16 mouse cellular contexts compared by ENCODE assay signal in the genomic region with DNA sequence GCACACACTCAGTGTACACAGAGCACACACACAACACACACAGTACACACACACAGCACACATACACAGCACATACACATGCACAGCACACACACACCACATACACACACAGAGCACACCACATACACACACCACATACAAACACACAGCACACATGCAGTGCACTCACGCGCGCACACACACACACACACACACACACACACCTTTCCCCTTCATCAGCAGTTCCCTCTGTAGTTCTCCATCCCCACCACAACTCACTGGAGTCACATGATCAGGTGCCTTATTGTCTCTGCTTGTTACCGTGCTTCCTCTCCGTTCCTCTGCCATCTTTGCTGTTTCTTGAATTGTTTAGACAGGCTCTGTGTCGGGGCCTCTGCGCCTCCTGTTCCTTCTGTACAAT.
"Had no signal": no experiment of that assay in that cellular context is flagged by ENCODE, and none has a peak within 500 bp of the region (broad histone marks: within the 10 kb centered on the region; RNA-seq: fewer than 3 reads in every experiment).

No protein-coding gene starts in this region.

- H3K27ac ChIP-seq: kidney, embryonic 15.5 days; left cerebral cortex, adult 2 months; limb, embryonic 15.5 days; liver, embryonic 12.5 days; neural tube, embryonic 15.5 days; stomach, postnatal 0 days had no signal

- H3K36me3 ChIP-seq: kidney, embryonic 15.5 days; limb, embryonic 15.5 days; liver, embryonic 12.5 days; neural tube, embryonic 15.5 days had no signal

- H3K27me3 ChIP-seq: kidney, embryonic 15.5 days; limb, embryonic 15.5 days; liver, embryonic 12.5 days; neural tube, embryonic 15.5 days had no signal

- H3K4me2 ChIP-seq: kidney, embryonic 15.5 days; limb, embryonic 15.5 days; liver, embryonic 12.5 days; lung, embryonic 14.5 days; neural tube, embryonic 15.5 days had no signal

- H3K9ac ChIP-seq: kidney, embryonic 15.5 days; limb, embryonic 15.5 days; liver, embryonic 12.5 days; lung, embryonic 14.5 days; neural tube, embryonic 15.5 days had no signal

- ATAC-seq: liver, embryonic 12.5 days had no signal

- H3K9me3 ChIP-seq: kidney, embryonic 15.5 days; limb, embryonic 15.5 days; liver, embryonic 12.5 days; neural tube, embryonic 15.5 days had no signal

- H3K4me3 ChIP-seq: kidney, embryonic 15.5 days; left cerebral cortex, adult 2 months; limb, embryonic 15.5 days; liver, embryonic 12.5 days; myocyte; neural tube, embryonic 15.5 days had no signal

- DNase-seq: kidney, adult 2 months; kidney, postnatal 14 days; lung, embryonic 14.5 days; lung, postnatal 10 days; lung, postnatal 4 days; right cerebral cortex, adult 18-20 months; right cerebral cortex, postnatal 25 days; thymus, adult 2 months; thymus, postnatal 25 days had no signal

- H3K4me1 ChIP-seq: kidney, embryonic 15.5 days; limb, embryonic 15.5 days; liver, embryonic 12.5 days; neural tube, embryonic 15.5 days had no signal
